8 mouse cellular contexts compared by ENCODE assay signal in genomic region chr2:92389645-92390044, GRCm38 (mm10). TPM values are rescaled to one million over a fixed set of nuclear protein-coding genes. Genes with fewer than 3 reads are reported as not detected.
DNase-seq lines count a peak whose midpoint lies in the region; ATAC-seq and TF ChIP-seq lines count a peak whose summit lies in the region.

No protein-coding gene starts in this region.

- no peaks in the 10 kb centered on the region for H3K27me3 ChIP-seq in kidney, embryonic 15.5 days
- no peaks in the 10 kb centered on the region for H3K27me3 ChIP-seq in embryonic facial prominence, embryonic 11.5 days (ENCODE audit: control insufficient read depth, insufficient read depth, low read length)
- no peaks in the 10 kb centered on the region for H3K27me3 ChIP-seq in hindbrain, postnatal 0 days (ENCODE audit: insufficient read depth, low read length)
- no peaks in the 10 kb centered on the region for H3K27me3 ChIP-seq in midbrain, postnatal 0 days (ENCODE audit: insufficient read depth, low read length)

- ATAC-seq in kidney, embryonic 15.5 days (replicated peaks; ENCODE audit: low FRiP score) = no peak
- no peak for ATAC-seq in embryonic facial prominence, embryonic 11.5 days (replicated peaks; ENCODE audit: insufficient number of reproducible peaks, low FRiP score, low TSS enrichment, low read depth)
- ATAC-seq in hindbrain, postnatal 0 days = no peak
- ATAC-seq in midbrain, postnatal 0 days (ENCODE audit: low FRiP score) = no peak

- 4% methylated on average over 10 of the region's 10 CpGs for WGBS in kidney, embryonic 15.5 days
- WGBS in embryonic facial prominence, embryonic 11.5 days = under 1% methylated on average over 10 of the region's 10 CpGs
- 4% methylated on average over 10 of the region's 10 CpGs for WGBS in hindbrain, postnatal 0 days
- 3% methylated on average over 10 of the region's 10 CpGs for WGBS in midbrain, postnatal 0 days

- H3K4me1 ChIP-seq in kidney, embryonic 15.5 days = peaks cover 56% of the 10 kb centered on the region
- peaks cover 20% of the 10 kb centered on the region for H3K4me1 ChIP-seq in embryonic facial prominence, embryonic 11.5 days (ENCODE audit: control insufficient read depth, insufficient read depth, low read length)
- peaks cover 44% of the 10 kb centered on the region for H3K4me1 ChIP-seq in hindbrain, postnatal 0 days (ENCODE audit: insufficient read depth, low read length)
- peaks cover 16% of the 10 kb centered on the region for H3K4me1 ChIP-seq in midbrain, postnatal 0 days (ENCODE audit: insufficient read depth, low read length)

- no peaks in the 10 kb centered on the region for H3K9me3 ChIP-seq in kidney, embryonic 15.5 days (replicated peaks)
- no peaks in the 10 kb centered on the region for H3K9me3 ChIP-seq in embryonic facial prominence, embryonic 11.5 days (replicated peaks; ENCODE audit: control insufficient read depth, low read length)
- no peaks in the 10 kb centered on the region for H3K9me3 ChIP-seq in hindbrain, postnatal 0 days (ENCODE audit: low read length)
- no peaks in the 10 kb centered on the region for H3K9me3 ChIP-seq in midbrain, postnatal 0 days (ENCODE audit: low read length)

- H3K4me3 ChIP-seq in kidney, embryonic 15.5 days (replicated peaks) = peak overlapping the region; percentile 81
- no peak overlapping the region for H3K4me3 ChIP-seq in embryonic facial prominence, embryonic 11.5 days (ENCODE audit: low read depth, low read length)
- H3K4me3 ChIP-seq in hindbrain, postnatal 0 days (ENCODE audit: low read length) = peak overlapping the region; percentile 69
- peak overlapping the region; percentile 71 for H3K4me3 ChIP-seq in midbrain, postnatal 0 days (ENCODE audit: low read depth, low read length)

- TF ChIP-seq CTCF in hindbrain, postnatal 0 days (IDR thresholded peaks at IDR 0.05; ENCODE audit: low read depth) = no peak
- TF ChIP-seq CTCF in midbrain, postnatal 0 days (IDR thresholded peaks at IDR 0.05) = no peak

- 0 out of 2 replicates have a peak overlapping the region, but pooled peaks have one; percentile 69 for H3K9ac ChIP-seq in kidney, embryonic 15.5 days
- H3K9ac ChIP-seq in embryonic facial prominence, embryonic 11.5 days (replicated peaks; ENCODE audit: low read length) = no peak overlapping the region
- H3K9ac ChIP-seq in hindbrain, postnatal 0 days (replicated peaks; ENCODE audit: low read length) = peak overlapping the region; percentile 80
- peak overlapping the region; percentile 89 for H3K9ac ChIP-seq in midbrain, postnatal 0 days (replicated peaks; ENCODE audit: low read length, poor library complexity, severe bottlenecking)

- peak overlapping the region; percentile 88 for H3K27ac ChIP-seq in kidney, embryonic 15.5 days
- peak overlapping the region; percentile 41; the same call in 1 of the 2 replicates for H3K27ac ChIP-seq in embryonic facial prominence, embryonic 11.5 days (replicated peaks; ENCODE audit: low read depth, low read length)
- H3K27ac ChIP-seq in hindbrain, postnatal 0 days = peak overlapping the region; percentile 83
- peak overlapping the region; percentile 90 for H3K27ac ChIP-seq in midbrain, postnatal 0 days (ENCODE audit: low read depth, low read length)

- peaks cover 29% of the 10 kb centered on the region for H3K36me3 ChIP-seq in kidney, embryonic 15.5 days
- peaks cover 4% of the 10 kb centered on the region; the same call in 1 of the 2 replicates for H3K36me3 ChIP-seq in embryonic facial prominence, embryonic 11.5 days (replicated peaks; ENCODE audit: control insufficient read depth, insufficient read depth, low read depth, low read length)
- H3K36me3 ChIP-seq in hindbrain, postnatal 0 days (ENCODE audit: insufficient read depth, low read length) = peaks cover 27% of the 10 kb centered on the region
- H3K36me3 ChIP-seq in midbrain, postnatal 0 days (ENCODE audit: insufficient read depth, low read length) = peaks cover 30% of the 10 kb centered on the region

- H3K4me2 ChIP-seq in kidney, embryonic 15.5 days = peak overlapping the region; percentile 88
- H3K4me2 ChIP-seq in embryonic facial prominence, embryonic 11.5 days (ENCODE audit: low read depth, low read length) = peak overlapping the region; percentile 36; the same call in 1 of the 2 replicates
- H3K4me2 ChIP-seq in hindbrain, postnatal 0 days (ENCODE audit: low read depth, low read length) = peak overlapping the region; percentile 83
- H3K4me2 ChIP-seq in midbrain, postnatal 0 days (ENCODE audit: low read depth, low read length, poor library complexity, severe bottlenecking) = peak overlapping the region; percentile 85

- DNase-seq in kidney, postnatal 4 days = no peak
- no peak for DNase-seq in embryonic facial prominence, embryonic 11.5 days (ENCODE audit: low spot score)
- no peak for DNase-seq in hindbrain, postnatal 0 days (ENCODE audit: low spot score)
- DNase-seq in midbrain, postnatal 0 days (ENCODE audit: low spot score) = no peak
- DNase-seq in spleen, adult 12 weeks (ENCODE audit: low spot score) = no peak
- no peak for DNase-seq in left cerebral cortex, adult 11 months (ENCODE audit: low spot score)
- DNase-seq in frontal cortex, postnatal 10 days (ENCODE audit: low spot score in 2 of 2) = no peak

RNA-seq across cellular contexts. Expression of gene 1700029I15Rik, which starts 7.3 kb away (rescaled TPM):
- 3.2 and 3.4 TPM in 2 replicates for polyA plus RNA-seq in kidney, embryonic 15.5 days (2015; fragmentation: Nextera tagmentation; extraction: Ambion mirVana)
- polyA plus RNA-seq in embryonic facial prominence, embryonic 11.5 days (2014; fragmentation: Nextera tagmentation; extraction: Ambion mirVana) = 1.6 and 1.9 TPM in 2 replicates
- 1.6 and 1.8 TPM in 2 replicates for total RNA-seq in hindbrain, postnatal 0 days (2014; rRNA removed)
- 4.0 and 4.9 TPM in 2 replicates for polyA plus RNA-seq in hindbrain, postnatal 0 days (2015; fragmentation: Nextera tagmentation; extraction: Ambion mirVana)
- 0.76 and 8.6 TPM in 2 replicates for total RNA-seq in midbrain, postnatal 0 days (2014; rRNA removed)
- polyA plus RNA-seq in midbrain, postnatal 0 days (2015; fragmentation: Nextera tagmentation; extraction: Ambion mirVana) = 3.1 and 4.7 TPM in 2 replicates

RNA-seq across cellular contexts. Expression of gene Mapk8ip1, which starts 11.4 kb away (rescaled TPM):
- polyA plus RNA-seq in kidney, embryonic 15.5 days (2015; fragmentation: Nextera tagmentation; extraction: Ambion mirVana) = 32.1 and 34.9 TPM in 2 replicates
- polyA plus RNA-seq in embryonic facial prominence, embryonic 11.5 days (2014; fragmentation: Nextera tagmentation; extraction: Ambion mirVana) = 18.8 and 21.9 TPM in 2 replicates
- 361 and 373 TPM in 2 replicates for total RNA-seq in hindbrain, postnatal 0 days (2014; rRNA removed)
- polyA plus RNA-seq in hindbrain, postnatal 0 days (2015; fragmentation: Nextera tagmentation; extraction: Ambion mirVana) = 177 and 182 TPM in 2 replicates
- total RNA-seq in midbrain, postnatal 0 days (2014; rRNA removed) = 286 and 357 TPM in 2 replicates
- polyA plus RNA-seq in midbrain, postnatal 0 days (2015; fragmentation: Nextera tagmentation; extraction: Ambion mirVana) = 176 and 178 TPM in 2 replicates

RNA-seq across cellular contexts. Expression of gene Large2, which starts 15.0 kb away (rescaled TPM):
- polyA plus RNA-seq in kidney, embryonic 15.5 days (2015; fragmentation: Nextera tagmentation; extraction: Ambion mirVana) = 26.0 and 29.5 TPM in 2 replicates
- polyA plus RNA-seq in embryonic facial prominence, embryonic 11.5 days (2014; fragmentation: Nextera tagmentation; extraction: Ambion mirVana) = 5.8 and 6.6 TPM in 2 replicates
- total RNA-seq in hindbrain, postnatal 0 days (2014; rRNA removed) = 0.11 and 0.16 TPM in 2 replicates
- polyA plus RNA-seq in hindbrain, postnatal 0 days (2015; fragmentation: Nextera tagmentation; extraction: Ambion mirVana) = 1.8 and 2.1 TPM in 2 replicates
- 1.4 TPM in 2 replicates for total RNA-seq in midbrain, postnatal 0 days (2014; rRNA removed)
- polyA plus RNA-seq in midbrain, postnatal 0 days (2015; fragmentation: Nextera tagmentation; extraction: Ambion mirVana) = 1.5 and 1.6 TPM in 2 replicates

RNA-seq across cellular contexts. Expression of gene Pex16, which starts 15.2 kb away (rescaled TPM):
- polyA plus RNA-seq in kidney, embryonic 15.5 days (2015; fragmentation: Nextera tagmentation; extraction: Ambion mirVana) = 24.7 and 29.5 TPM in 2 replicates
- 11.7 and 14.3 TPM in 2 replicates for polyA plus RNA-seq in embryonic facial prominence, embryonic 11.5 days (2014; fragmentation: Nextera tagmentation; extraction: Ambion mirVana)
- 27.8 and 35.2 TPM in 2 replicates for total RNA-seq in hindbrain, postnatal 0 days (2014; rRNA removed)
- 44.3 and 48.6 TPM in 2 replicates for polyA plus RNA-seq in hindbrain, postnatal 0 days (2015; fragmentation: Nextera tagmentation; extraction: Ambion mirVana)
- total RNA-seq in midbrain, postnatal 0 days (2014; rRNA removed) = 23.6 and 31.8 TPM in 2 replicates
- polyA plus RNA-seq in midbrain, postnatal 0 days (2015; fragmentation: Nextera tagmentation; extraction: Ambion mirVana) = 43.4 and 51.5 TPM in 2 replicates

RNA-seq across cellular contexts. Expression of gene Cry2, which starts 44.2 kb away (rescaled TPM):
- 17.7 and 21.3 TPM in 2 replicates for polyA plus RNA-seq in kidney, embryonic 15.5 days (2015; fragmentation: Nextera tagmentation; extraction: Ambion mirVana)
- 12.6 and 13.7 TPM in 2 replicates for polyA plus RNA-seq in embryonic facial prominence, embryonic 11.5 days (2014; fragmentation: Nextera tagmentation; extraction: Ambion mirVana)
- total RNA-seq in hindbrain, postnatal 0 days (2014; rRNA removed) = 43.8 and 45.5 TPM in 2 replicates
- polyA plus RNA-seq in hindbrain, postnatal 0 days (2015; fragmentation: Nextera tagmentation; extraction: Ambion mirVana) = 50.6 and 52.0 TPM in 2 replicates
- 41.9 and 48.4 TPM in 2 replicates for total RNA-seq in midbrain, postnatal 0 days (2014; rRNA removed)
- polyA plus RNA-seq in midbrain, postnatal 0 days (2015; fragmentation: Nextera tagmentation; extraction: Ambion mirVana) = 50.6 and 55.2 TPM in 2 replicates

Comparison
In these comparisons a context has a peak if more than half of its experiments do, and no peak if none do; other contexts are left out.
1. H3K4me2 ChIP-seq: peak in every context shown above with its lines; median percentile 88 in kidney, embryonic 15.5 days; 85 in midbrain, postnatal 0 days; 83 in hindbrain, postnatal 0 days; 36 in embryonic facial prominence, embryonic 11.5 days.